In the genomic region with DNA sequence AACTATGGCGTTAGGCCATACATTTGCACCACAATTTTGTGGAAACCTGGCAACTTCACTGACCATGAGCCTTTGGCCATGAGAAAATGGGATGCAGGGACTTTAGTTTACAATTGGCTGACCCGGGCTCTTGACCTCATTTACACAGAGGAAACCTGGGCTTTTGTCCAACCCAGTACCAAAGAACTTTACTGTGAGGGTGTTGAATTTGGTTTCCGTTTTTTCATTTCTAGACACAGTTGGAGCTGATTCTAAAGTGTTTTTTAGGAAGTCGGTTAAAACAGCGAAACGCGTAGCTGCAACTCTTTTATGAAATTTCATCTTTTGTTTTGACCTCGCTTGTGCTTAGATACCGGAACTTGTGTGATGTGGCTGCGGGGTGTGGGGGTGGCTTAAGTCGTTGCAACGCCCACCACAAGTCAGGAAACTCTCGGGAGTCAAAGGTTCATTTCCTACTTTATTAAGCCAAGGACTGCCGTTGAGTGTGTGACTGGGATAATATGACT, we compare ENCODE assay signal across 8 mouse cellular contexts.
A peak's percentile ranks its signal among the peaks of the same experiment; 100 is the strongest.
DNase-seq lines count a peak whose midpoint lies in the region; ATAC-seq and TF ChIP-seq lines count a peak whose summit lies in the region.

No protein-coding gene starts in this region.

- H3K27ac ChIP-seq in testis, adult 2 months (ENCODE audit: control insufficient read depth, insufficient read depth, low read depth, low read length), result peak overlapping the region; percentile 65
- no peak overlapping the region; the same call in 1 of the 2 replicates for H3K27ac ChIP-seq in limb, embryonic 13.5 days
- H3K27ac ChIP-seq in midbrain, embryonic 13.5 days, result no peak overlapping the region

- peaks cover 10% of the 10 kb centered on the region for H3K4me1 ChIP-seq in testis, adult 2 months (ENCODE audit: control insufficient read depth, insufficient read depth, low read length)
- H3K4me1 ChIP-seq in limb, embryonic 13.5 days, result peaks cover 26% of the 10 kb centered on the region
- H3K4me1 ChIP-seq in midbrain, embryonic 13.5 days (replicated peaks), result peaks cover 16% of the 10 kb centered on the region

- H3K36me3 ChIP-seq in testis, adult 2 months (ENCODE audit: control insufficient read depth, insufficient read depth, low read length), result no peaks in the 10 kb centered on the region
- no peaks in the 10 kb centered on the region for H3K36me3 ChIP-seq in limb, embryonic 13.5 days
- H3K36me3 ChIP-seq in midbrain, embryonic 13.5 days, result no peaks in the 10 kb centered on the region

- H3K27me3 ChIP-seq in testis, adult 2 months (ENCODE audit: control insufficient read depth, insufficient read depth, low read length), result no peaks in the 10 kb centered on the region
- no peaks in the 10 kb centered on the region for H3K27me3 ChIP-seq in limb, embryonic 13.5 days
- H3K27me3 ChIP-seq in midbrain, embryonic 13.5 days, result peaks cover 8% of the 10 kb centered on the region

- TF ChIP-seq CTCF in testis, adult 2 months (IDR thresholded peaks at IDR 0.05; ENCODE audit: control insufficient read depth, insufficient read depth, insufficient replicate concordance, low read depth, low read length), result no peak

- WGBS in limb, embryonic 13.5 days, result 65% methylated on average over 14 of the region's 14 CpGs
- 82% methylated on average over 14 of the region's 14 CpGs for WGBS in midbrain, embryonic 13.5 days

- no peak for TF ChIP-seq POLR2A in testis, adult 2 months (IDR thresholded peaks at IDR 0.05; ENCODE audit: control insufficient read depth, low read depth, low read length)

- H3K4me2 ChIP-seq in limb, embryonic 13.5 days (replicated peaks), result no peak overlapping the region
- H3K4me2 ChIP-seq in midbrain, embryonic 13.5 days (replicated peaks), result no peak overlapping the region

- peak; percentile 25 to 49 for DNase-seq in adrenal gland, postnatal 36 days
- no peak for DNase-seq in adrenal gland, postnatal 25 days
- no peak for DNase-seq in testis, postnatal 14 days (ENCODE audit: low spot score)
- DNase-seq in thymus, adult 18-20 months, result peak; percentile 18 to 41
- DNase-seq in right cerebral cortex, postnatal 36 days (ENCODE audit: low spot score in 2 of 2), result no peak

- peaks cover 5% of the 10 kb centered on the region; the same call in 1 of the 2 replicates for H3K9me3 ChIP-seq in limb, embryonic 13.5 days
- 0 out of 2 replicates have a peak, but pooled peaks cover 5% of the 10 kb centered on the region for H3K9me3 ChIP-seq in midbrain, embryonic 13.5 days

- ATAC-seq in limb, embryonic 13.5 days (ENCODE audit: low FRiP score, low read depth), result peak; percentile 49; the same call in 1 of the 2 replicates
- ATAC-seq in midbrain, embryonic 13.5 days, result no peak

- no peak overlapping the region for H3K9ac ChIP-seq in limb, embryonic 13.5 days
- no peak overlapping the region for H3K9ac ChIP-seq in midbrain, embryonic 13.5 days (replicated peaks)

- peak overlapping the region; percentile 63 for H3K4me3 ChIP-seq in testis, adult 2 months (ENCODE audit: control insufficient read depth, low read depth, low read length)
- H3K4me3 ChIP-seq in limb, embryonic 13.5 days, result no peak overlapping the region
- H3K4me3 ChIP-seq in midbrain, embryonic 13.5 days (replicated peaks), result no peak overlapping the region

Comparison
In these comparisons a context has a peak if more than half of its experiments do, and no peak if none do; other contexts are left out.
1. DNase-seq: peak in adrenal gland, postnatal 36 days (2 of 2) and thymus, adult 18-20 months (2 of 2); none in adrenal gland, postnatal 25 days (single experiment), testis, postnatal 14 days (single experiment) and right cerebral cortex, postnatal 36 days (0 of 2).